Mouse (Mus musculus): ENCODE measurements around the gene Dcun1d5. TPM values are rescaled to one million over a fixed set of nuclear protein-coding genes. Genes with fewer than 3 reads are reported as not detected.

The Dcun1d5 gene
- total RNA-seq, 2 experiments from 2014 or later, result 87.6 to 96.6 TPM

Other genes starting within 250 kb of the Dcun1d5 start
- 10 to 100 TPM; 16.2 to 19.2 TPM for gene Dync2h1, start 74 bp upstream of the Dcun1d5 start, total RNA-seq (2021)
- gene Mmp13, start 88.0 kb downstream of the Dcun1d5 start, total RNA-seq (2021), result under 1 TPM; 0.11 to 0.37 TPM
- under 1 TPM in 1 of 2 experiments, not detected in 1; 0.76 TPM for gene Mmp12, start 159.9 kb downstream of the Dcun1d5 start, total RNA-seq (2021)
- not detected for gene Mmp1b, start 203.5 kb downstream of the Dcun1d5 start, total RNA-seq (2021)